Mouse (Mus musculus): ENCODE data around the gene Olfr847.

Gene Olfr847

GRCm38 (mm10) chr9:19378569-19378968 is at the start of gene Olfr847:
TSS of gene Olfr847 (minus strand) at chr9:19378669.
- in situ Hi-C loops (cut with MseI, MboI) = no loop called here

DNA sequence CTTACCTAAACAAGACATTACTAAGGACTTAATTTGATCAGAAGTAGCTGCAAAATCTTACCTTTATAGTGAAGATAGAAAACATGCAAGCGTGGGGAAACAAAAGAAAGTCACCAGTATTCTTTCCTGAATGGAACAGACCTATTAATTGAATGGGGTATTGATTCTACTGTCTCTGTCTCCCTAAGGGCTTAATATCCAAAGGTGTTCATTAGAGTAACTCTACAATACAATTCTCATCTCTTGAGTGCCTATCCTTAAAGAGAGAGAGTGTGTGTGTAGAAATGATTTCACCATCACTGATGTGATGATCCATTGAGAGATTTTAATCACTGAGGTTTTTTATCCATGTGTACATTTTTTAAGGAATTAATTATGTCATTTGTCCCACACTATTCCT is 14.6 kb downstream of the Olfr847 start, which contains the start of gene Olfr846:
TSS of gene Olfr846 (minus strand) at position 101 of the 400 bp plus-strand sequence.
- in situ Hi-C loops (cut with MseI, MboI) = no loop called here

- in situ Hi-C loops (cut with MseI, MboI) = no loop called here
Measured at GRCm38 (mm10) chr9:19336157-19336556, 42.3 kb downstream of the Olfr847 start, which contains the start of gene Olfr845. TSS of gene Olfr845 (plus strand) at chr9:19336457.
